In genomic region chr11:43412771-43413451, GRCm38 (mm10) we compare ENCODE assay signal across 8 mouse cellular contexts. TPM values are rescaled to one million over a fixed set of nuclear protein-coding genes. Genes with fewer than 3 reads are reported as not detected.
DNase-seq lines count a peak whose midpoint lies in the region; ATAC-seq lines count a peak whose summit lies in the region.

No protein-coding gene starts in this region.

- H3K9me3 ChIP-seq in forebrain, embryonic 16.5 days (ENCODE audit: control insufficient read depth, low read length), result no peaks in the 10 kb centered on the region
- no peaks in the 10 kb centered on the region for H3K9me3 ChIP-seq in hindbrain, embryonic 15.5 days
- no peaks in the 10 kb centered on the region for H3K9me3 ChIP-seq in midbrain, embryonic 13.5 days

- H3K27ac ChIP-seq in forebrain, embryonic 16.5 days (ENCODE audit: low read length), result no peak overlapping the region
- H3K27ac ChIP-seq in hindbrain, embryonic 15.5 days (replicated peaks), result no peak overlapping the region
- no peak overlapping the region for H3K27ac ChIP-seq in midbrain, embryonic 13.5 days

- DNase-seq in heart, adult 18-20 months, result peak; percentile 61 to 87
- no peak for DNase-seq in heart, postnatal 25 days (ENCODE audit: low spot score)
- peak; percentile 84 for DNase-seq in left cerebral cortex, postnatal 10 days (ENCODE audit: extremely low spot score in 1 of 2, low spot score in 2 of 2)
- DNase-seq in skeletal muscle tissue, adult 2 months (ENCODE audit: low read depth, low spot score), result peak; percentile 25

- no peak overlapping the region for H3K4me3 ChIP-seq in forebrain, embryonic 16.5 days (replicated peaks; ENCODE audit: low read length)
- no peak overlapping the region for H3K4me3 ChIP-seq in hindbrain, embryonic 15.5 days
- H3K4me3 ChIP-seq in midbrain, embryonic 13.5 days (replicated peaks), result no peak overlapping the region

- no peak overlapping the region for H3K9ac ChIP-seq in forebrain, embryonic 16.5 days (replicated peaks; ENCODE audit: low read depth, low read length)
- no peak overlapping the region for H3K9ac ChIP-seq in hindbrain, embryonic 15.5 days
- H3K9ac ChIP-seq in midbrain, embryonic 13.5 days (replicated peaks), result no peak overlapping the region

- ATAC-seq in cerebellum, adult (ENCODE audit: insufficient number of reproducible peaks, low FRiP score, low TSS enrichment), result peak; percentile 77
- peak; percentile 76 for ATAC-seq in forebrain, embryonic 16.5 days
- peak; percentile 68; the same call in 1 of the 2 replicates for ATAC-seq in hindbrain, embryonic 15.5 days (ENCODE audit: low FRiP score, low read depth)
- peak; percentile 41 for ATAC-seq in midbrain, embryonic 13.5 days

- H3K4me2 ChIP-seq in forebrain, embryonic 16.5 days (ENCODE audit: low read length), result no peak overlapping the region
- peak overlapping the region; percentile 6; the same call in 1 of the 2 replicates for H3K4me2 ChIP-seq in hindbrain, embryonic 15.5 days
- H3K4me2 ChIP-seq in midbrain, embryonic 13.5 days (replicated peaks), result no peak overlapping the region

- 21% methylated on average over 14 of the region's 14 CpGs for WGBS in forebrain, embryonic 16.5 days
- 28% methylated on average over 14 of the region's 14 CpGs for WGBS in hindbrain, embryonic 15.5 days
- WGBS in midbrain, embryonic 13.5 days, result 24% methylated on average over 14 of the region's 14 CpGs

- intact Hi-C loops in heart, postnatal 25 days (cut with DNase I), result no loop called here
- intact Hi-C loops in left cerebral cortex, postnatal 10 days (cut with DNase I), result no loop called here

- H3K36me3 ChIP-seq in forebrain, embryonic 16.5 days (ENCODE audit: control insufficient read depth, insufficient read depth), result no peaks in the 10 kb centered on the region
- H3K36me3 ChIP-seq in hindbrain, embryonic 15.5 days, result no peaks in the 10 kb centered on the region
- no peaks in the 10 kb centered on the region for H3K36me3 ChIP-seq in midbrain, embryonic 13.5 days

- H3K4me1 ChIP-seq in forebrain, embryonic 16.5 days (replicated peaks; ENCODE audit: control insufficient read depth, insufficient read depth, low read length), result no peaks in the 10 kb centered on the region
- H3K4me1 ChIP-seq in hindbrain, embryonic 15.5 days (replicated peaks), result peaks cover 4% of the 10 kb centered on the region
- peaks cover 7% of the 10 kb centered on the region; the same call in 1 of the 2 replicates for H3K4me1 ChIP-seq in midbrain, embryonic 13.5 days (replicated peaks)

- no peaks in the 10 kb centered on the region for H3K27me3 ChIP-seq in forebrain, embryonic 16.5 days (replicated peaks; ENCODE audit: control insufficient read depth, insufficient read depth, low read length)
- no peaks in the 10 kb centered on the region for H3K27me3 ChIP-seq in hindbrain, embryonic 15.5 days
- no peaks in the 10 kb centered on the region for H3K27me3 ChIP-seq in midbrain, embryonic 13.5 days

RNA-seq across cellular contexts. Expression of gene Pttg1, which starts 13.1 kb away (rescaled TPM):
- 10 to 100 TPM; 85.4 to 89.1 TPM for total RNA-seq in heart, adult 18-20 months (2021)
- 10 to 100 TPM; 64.3 to 73.1 TPM for total RNA-seq in heart, postnatal 25 days (2021)
- 27.0 and 32.7 TPM in 2 replicates for polyA plus RNA-seq in forebrain, embryonic 16.5 days (2015; fragmentation: Nextera tagmentation; extraction: Ambion mirVana)
- polyA plus RNA-seq in hindbrain, embryonic 15.5 days (2015; fragmentation: Nextera tagmentation; extraction: Ambion mirVana), result 48.2 and 52.0 TPM in 2 replicates
- total RNA-seq in left cerebral cortex, postnatal 10 days (2021), result 10 to 100 TPM; 19.1 to 20.0 TPM
- polyA plus RNA-seq in midbrain, embryonic 13.5 days (2015; fragmentation: Nextera tagmentation; extraction: Ambion mirVana), result 51.2 and 54.7 TPM in 2 replicates

RNA-seq across cellular contexts. Expression of gene Slu7, which starts 20.6 kb away (rescaled TPM):
- 10 to 100 TPM; 30.2 to 34.6 TPM for total RNA-seq in heart, adult 18-20 months (2021)
- 10 to 100 TPM; 26.2 to 27.0 TPM for total RNA-seq in heart, postnatal 25 days (2021)
- 76.9 and 87.8 TPM in 2 replicates for polyA plus RNA-seq in forebrain, embryonic 16.5 days (2015; fragmentation: Nextera tagmentation; extraction: Ambion mirVana)
- 54.7 and 59.2 TPM in 2 replicates for polyA plus RNA-seq in hindbrain, embryonic 15.5 days (2015; fragmentation: Nextera tagmentation; extraction: Ambion mirVana)
- total RNA-seq in left cerebral cortex, postnatal 10 days (2021), result 10 to 100 TPM; 42.2 to 48.7 TPM
- polyA plus RNA-seq in midbrain, embryonic 13.5 days (2015; fragmentation: Nextera tagmentation; extraction: Ambion mirVana), result 73.6 and 75.6 TPM in 2 replicates
